Mouse (Mus musculus) thymus, adult 2 months (tissue): Measurements from ENCODE around the gene Padi4. TPM values are rescaled to one million over a fixed set of nuclear protein-coding genes. Genes with fewer than 3 reads are reported as not detected.

Experiments
- DNase-seq: peaks from one replicate; pipeline ENCODE4 v3.0.0; 2021
- H3K27ac ChIP-seq: fragments of 200-500 bp; 2 replicates; pipeline ENCODE4 v1.5.1; 2012; ENCODE audit warnings: low read length, control low read depth; ENCODE audit not compliant: control insufficient read depth, insufficient read depth
- H3K27me3 ChIP-seq: fragments of 200-500 bp; 2 replicates; pipeline ENCODE4 v1.6.1; 2012; ENCODE audit warnings: mild to moderate bottlenecking, low read length, moderate library complexity, mixed read lengths; ENCODE audit not compliant: control insufficient read depth, insufficient read depth
- H3K36me3 ChIP-seq: fragments of 200-500 bp; 2 replicates; pipeline ENCODE4 v1.6.1; 2012; ENCODE audit warnings: mild to moderate bottlenecking, low read length, moderate library complexity; ENCODE audit not compliant: control insufficient read depth, insufficient read depth
- H3K4me1 ChIP-seq: fragments of 200-500 bp; replicated peaks from 2 replicates; pipeline ENCODE4 v1.6.1; 2012; ENCODE audit warnings: low read length; ENCODE audit not compliant: control insufficient read depth, insufficient read depth
- H3K4me3 ChIP-seq: fragments of 200-500 bp; 2 replicates; pipeline ENCODE4 v1.5.1; 2012; ENCODE audit warnings: mild to moderate bottlenecking, low read length, control low read depth, moderate library complexity; ENCODE audit not compliant: control insufficient read depth, insufficient read depth
- CTCF ChIP-seq: fragments of 200-500 bp; IDR thresholded peaks from 2 replicates; pipeline ENCODE4 v1.5.1; 2012; ENCODE audit warnings: mild to moderate bottlenecking, control low read depth, low read length, moderate library complexity, borderline replicate concordance; ENCODE audit not compliant: control insufficient read depth, poor library complexity, insufficient read depth; ENCODE audit errors: extremely low read depth
- POLR2A ChIP-seq: fragments of 200-500 bp; IDR thresholded peaks from 2 replicates; pipeline ENCODE4 v1.6.1; 2012; ENCODE audit warnings: mild to moderate bottlenecking, low read length, control low read depth, moderate library complexity; ENCODE audit not compliant: control insufficient read depth, poor library complexity, insufficient read depth; ENCODE audit errors: extremely low read depth
- WGBS: fragments of 180-500 bp; shearing (Covaris S2); methylation state at CpG from one replicate; pipeline ENCODE4 v1.1.7; 2018; 5-methylcytosine and 5-hydroxymethylcytosine counted together
- polyA plus RNA-seq: library from polyadenylated mRNA; depleted of rRNA; stranded (reverse); fragments of >200 nt; gene quantifications from 2 replicates; pipeline ENCODE4 v1.2.3, GENCODE M21; 2012

The Padi4 gene
- polyA plus RNA-seq, 1 experiment, result 21.0 TPM

DNA sequence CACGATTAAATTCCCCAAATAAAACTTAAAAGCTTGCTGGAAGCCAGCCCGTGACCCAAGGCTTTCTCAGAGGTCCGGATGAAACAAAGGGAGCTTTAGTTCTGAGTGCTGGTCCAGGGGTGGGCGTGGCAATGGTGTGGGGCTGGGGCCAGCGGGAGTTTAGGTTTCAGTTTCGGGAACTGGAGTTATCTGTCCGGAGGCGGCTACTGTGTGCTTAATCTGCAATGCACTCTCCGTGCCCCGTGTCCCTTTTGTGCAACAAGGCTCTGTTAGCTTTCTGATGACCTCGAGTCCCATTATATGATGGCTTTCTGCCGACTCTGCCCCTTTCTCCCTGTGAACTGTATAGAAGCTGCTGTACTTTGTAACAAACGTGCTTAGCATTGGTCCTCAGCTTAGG, 3.6 kb downstream of the Padi4 start:
- Histone ChIP-seq H3K27ac (no peak overlapping the region), H3K4me1 (peaks cover 19% of the 10 kb centered on the region), H3K27me3 (no peaks in the 10 kb centered on the region), H3K4me3 (no peak overlapping the region), H3K36me3 (no peaks in the 10 kb centered on the region)
- 31% methylated on average over 13 of the region's 13 CpGs for WGBS
- TF ChIP-seq POLR2A (no peak), CTCF (no peak)
- DNase-seq, result no peak

DNA sequence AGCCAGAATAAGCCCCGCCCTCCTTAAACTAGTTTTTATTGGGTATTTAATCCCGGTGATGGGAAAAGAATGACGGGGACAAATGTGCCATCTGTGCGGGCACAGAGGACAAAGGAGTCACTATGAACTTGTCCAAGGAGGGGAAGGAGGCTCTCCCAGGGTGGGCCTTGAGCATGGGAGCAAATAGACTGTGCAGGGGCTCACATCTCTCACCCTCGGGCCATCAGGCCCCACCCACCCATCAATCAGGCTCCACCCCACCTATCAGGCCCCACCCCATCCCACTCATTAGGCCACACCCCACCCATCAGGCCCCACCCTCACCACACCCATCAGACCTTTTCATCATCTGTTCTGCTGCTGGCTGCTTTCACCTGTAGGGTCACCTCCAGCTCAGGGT, 5.1 kb downstream of the Padi4 start:
- Histone ChIP-seq H3K27me3 (no peaks in the 10 kb centered on the region), H3K4me3 (no peak overlapping the region), H3K36me3 (no peaks in the 10 kb centered on the region), H3K4me1 (peaks cover 6% of the 10 kb centered on the region; the same call in 1 of the 2 replicates), H3K27ac (no peak overlapping the region)
- TF ChIP-seq CTCF (no peak), POLR2A (no peak)
- no peak for DNase-seq
- 98% methylated on average over 5 of the region's 5 CpGs for WGBS

DNA sequence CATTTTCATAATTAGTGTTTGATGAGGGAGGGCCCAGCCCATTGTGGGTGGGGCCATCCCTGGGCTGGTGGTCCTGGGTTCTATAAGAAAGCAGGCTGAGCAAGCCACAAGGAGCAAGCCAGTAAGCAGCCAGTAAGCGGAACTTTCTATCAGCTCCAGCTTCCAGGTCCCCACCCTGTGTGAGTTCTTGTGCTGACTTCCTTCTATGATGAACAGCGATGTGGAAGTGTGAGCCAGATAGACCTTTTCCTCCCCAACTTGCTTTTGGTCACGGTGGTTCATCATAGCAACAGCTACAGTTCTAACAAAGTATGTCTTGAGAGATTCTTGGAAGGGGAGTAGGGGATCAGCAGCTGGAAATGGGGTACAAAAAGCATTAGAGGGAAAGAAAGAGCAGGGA, 8.1 kb downstream of the Padi4 start:
- Histone ChIP-seq H3K27ac (no peak overlapping the region), H3K27me3 (no peaks in the 10 kb centered on the region), H3K4me1 (no peaks in the 10 kb centered on the region; the same call in 1 of the 2 replicates), H3K4me3 (no peak overlapping the region), H3K36me3 (no peaks in the 10 kb centered on the region)
- WGBS, result 72% methylated on average over 3 of the region's 3 CpGs
- TF ChIP-seq POLR2A (no peak), CTCF (no peak)
- no peak for DNase-seq

DNA sequence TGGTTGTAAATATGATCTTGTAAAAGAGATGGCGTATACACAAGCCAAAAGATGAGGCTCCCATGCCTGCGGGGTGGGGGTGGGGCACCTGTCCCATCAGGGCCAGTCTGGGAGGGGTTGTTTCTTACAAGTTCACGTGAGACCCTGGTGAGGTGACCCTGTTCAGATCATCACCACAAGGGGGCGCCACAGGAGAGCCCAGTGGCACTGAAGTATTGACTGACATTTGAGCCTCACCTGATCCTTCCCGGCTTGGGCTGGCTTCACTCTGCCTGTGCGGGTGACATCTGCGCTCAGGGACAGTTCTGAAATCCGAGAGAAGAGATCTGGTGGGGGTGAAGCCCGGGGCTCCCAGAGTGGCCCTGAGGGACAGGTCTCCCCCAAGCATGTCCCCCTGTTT, 10.9 kb downstream of the Padi4 start:
- Histone ChIP-seq H3K27me3 (no peaks in the 10 kb centered on the region), H3K36me3 (no peaks in the 10 kb centered on the region), H3K4me1 (peaks cover 2% of the 10 kb centered on the region; the same call in 1 of the 2 replicates), H3K4me3 (no peak overlapping the region), H3K27ac (no peak overlapping the region)
- DNase-seq, result peak; percentile 80
- no peak for TF ChIP-seq POLR2A
- TF ChIP-seq CTCF, result peak; percentile 79; the same call in 1 of the 2 replicates
- 44% methylated on average over 9 of the region's 9 CpGs for WGBS

DNA sequence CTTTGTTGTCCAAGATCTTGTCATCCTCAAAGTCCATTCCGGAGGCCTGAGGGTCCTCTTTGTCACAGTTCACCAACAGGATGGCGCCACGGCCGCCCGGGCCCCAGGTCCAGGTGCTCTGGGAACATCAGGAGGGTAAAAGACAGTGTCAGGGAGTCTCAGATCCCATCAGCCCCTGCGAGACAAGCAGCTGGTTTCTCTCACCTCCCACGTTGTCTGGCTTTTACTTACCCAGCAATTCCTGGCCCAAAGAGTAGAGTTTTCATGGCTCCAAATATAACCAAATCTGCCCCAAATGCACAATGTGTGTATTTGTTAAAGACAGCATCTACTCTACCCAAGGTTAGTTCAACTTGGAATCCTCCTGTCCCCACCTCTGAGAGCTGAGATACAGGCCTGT, 12.4 kb downstream of the Padi4 start:
- Histone ChIP-seq H3K36me3 (no peaks in the 10 kb centered on the region), H3K4me1 (peaks cover 2% of the 10 kb centered on the region; the same call in 1 of the 2 replicates), H3K27ac (no peak overlapping the region), H3K27me3 (no peaks in the 10 kb centered on the region), H3K4me3 (no peak overlapping the region)
- WGBS, result 93% methylated on average over 7 of the region's 7 CpGs
- TF ChIP-seq POLR2A (no peak), CTCF (no peak)
- DNase-seq, result no peak

DNA sequence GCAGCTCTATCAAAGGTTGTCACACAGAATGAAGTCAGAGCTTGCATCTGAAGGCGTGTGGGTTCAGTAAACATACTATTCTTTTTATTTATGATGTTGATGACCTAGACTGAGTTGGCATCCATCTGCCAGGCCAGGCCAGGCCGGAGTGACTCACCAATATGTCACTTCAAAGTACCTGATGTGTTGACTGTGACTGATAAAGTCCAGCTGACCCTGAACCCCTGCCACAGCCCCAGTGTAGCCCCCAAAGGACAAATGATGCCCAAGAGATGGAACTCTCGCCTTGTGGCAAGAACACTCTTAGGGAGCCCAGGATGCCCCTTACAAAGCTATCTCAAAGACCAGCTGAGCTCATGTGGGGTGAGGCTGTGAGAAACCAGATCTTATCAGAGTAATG, 18.2 kb downstream of the Padi4 start:
- Histone ChIP-seq H3K36me3 (no peaks in the 10 kb centered on the region), H3K4me1 (peaks cover 28% of the 10 kb centered on the region), H3K27ac (no peak overlapping the region), H3K27me3 (no peaks in the 10 kb centered on the region), H3K4me3 (no peak overlapping the region)
- TF ChIP-seq CTCF (no peak), POLR2A (no peak)
- 95% methylated on average over 3 of the region's 3 CpGs for WGBS
- DNase-seq, result no peak

DNA sequence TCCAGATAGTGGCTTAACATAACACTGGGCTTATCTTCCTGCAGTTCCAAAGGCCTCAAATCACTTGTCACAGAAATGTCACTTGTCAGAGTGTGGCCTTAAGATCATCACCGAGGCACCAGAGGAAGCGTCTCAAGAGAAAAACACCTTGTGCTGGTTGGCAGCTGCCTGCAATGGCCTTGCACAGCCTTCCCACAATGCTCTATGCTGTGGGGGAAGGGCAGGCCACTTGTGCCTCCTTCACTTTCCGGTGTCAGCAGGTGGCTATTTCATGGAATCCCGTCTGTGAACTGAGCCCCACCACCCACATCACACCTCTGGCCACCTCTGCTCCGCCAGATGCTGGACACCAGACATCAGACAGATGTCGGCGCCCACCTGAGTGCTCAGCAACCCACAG, 20.7 kb downstream of the Padi4 start:
- peak overlapping the region; percentile 87 for H3K27ac ChIP-seq
- WGBS, result 59% methylated on average over 7 of the region's 7 CpGs
- DNase-seq, result peak; percentile 49
- H3K27me3 ChIP-seq, result no peaks in the 10 kb centered on the region
- H3K36me3 ChIP-seq, result no peaks in the 10 kb centered on the region
- peaks cover 36% of the 10 kb centered on the region for H3K4me1 ChIP-seq
- no peak overlapping the region for H3K4me3 ChIP-seq
- TF ChIP-seq CTCF (no peak), POLR2A (no peak)
